Mouse (Mus musculus): ENCODE measurements at regions not wholly inside any gene's neighbourhood (a gene's known extent, or its start where the extent isn't known, plus 50 kb on each side); places are given as distances from the start of the nearest gene placed in this dataset.

- DNase-seq (ENCODE audit: low spot score): no peak
These were observed 321.1 kb upstream of the Tbx3 start for GRCm38 (mm10) chr5:119349395-119349794.

GRCm38 (mm10) chr5:119350325-119350915 lies 320.0 kb upstream of the Tbx3 start:
- DNase-seq (ENCODE audit: low spot score): no peak

GRCm38 (mm10) chr5:119355471-119355870 lies 315.0 kb upstream of the Tbx3 start:
- DNase-seq (ENCODE audit: low spot score): no peak

- no peak for DNase-seq (ENCODE audit: low spot score)
These were observed 314.4 kb upstream of the Tbx3 start for GRCm38 (mm10) chr5:119356051-119356450.

- DNase-seq (ENCODE audit: low spot score): no peak
These were observed 310.8 kb upstream of the Tbx3 start for GRCm38 (mm10) chr5:119359709-119360108.

GRCm38 (mm10) chr5:119360351-119360750 lies 310.1 kb upstream of the Tbx3 start:
- DNase-seq (ENCODE audit: low spot score): no peak

- no peak for DNase-seq (ENCODE audit: low spot score)
These were observed 308.9 kb upstream of the Tbx3 start for GRCm38 (mm10) chr5:119361406-119362044.

GRCm38 (mm10) chr5:119362452-119362851 lies 308.0 kb upstream of the Tbx3 start:
- DNase-seq (ENCODE audit: low spot score): no peak

- no peak for DNase-seq (ENCODE audit: low spot score)
These were observed 306.2 kb upstream of the Tbx3 start for GRCm38 (mm10) chr5:119364250-119364649.

- no peak for DNase-seq (ENCODE audit: low spot score)
These were observed 305.3 kb upstream of the Tbx3 start for GRCm38 (mm10) chr5:119365157-119365556.

- DNase-seq (ENCODE audit: low spot score): no peak
These were observed 304.2 kb upstream of the Tbx3 start for GRCm38 (mm10) chr5:119366296-119366695.

- DNase-seq (ENCODE audit: low spot score): no peak
These were observed 300.0 kb upstream of the Tbx3 start for GRCm38 (mm10) chr5:119370481-119370880.

- DNase-seq (ENCODE audit: low spot score): no peak
These were observed 299.5 kb upstream of the Tbx3 start for GRCm38 (mm10) chr5:119370931-119371330.

- DNase-seq (ENCODE audit: low spot score): no peak
These were observed 296.4 kb upstream of the Tbx3 start for GRCm38 (mm10) chr5:119373774-119374700.

GRCm38 (mm10) chr5:119374861-119375260 lies 295.6 kb upstream of the Tbx3 start:
- DNase-seq (ENCODE audit: low spot score): no peak

GRCm38 (mm10) chr5:119378261-119378660 lies 292.2 kb upstream of the Tbx3 start:
- DNase-seq (ENCODE audit: low spot score): no peak

GRCm38 (mm10) chr5:119379915-119380432 lies 290.5 kb upstream of the Tbx3 start:
- no peak for DNase-seq (ENCODE audit: low spot score)

- no peak for DNase-seq (ENCODE audit: low spot score)
These were observed 289.0 kb upstream of the Tbx3 start for GRCm38 (mm10) chr5:119381495-119381894.

- DNase-seq (ENCODE audit: low spot score): no peak
These were observed 285.0 kb upstream of the Tbx3 start for GRCm38 (mm10) chr5:119385506-119385905.

- no peak for DNase-seq (ENCODE audit: low spot score)
These were observed 283.6 kb upstream of the Tbx3 start for GRCm38 (mm10) chr5:119386821-119387220.

- DNase-seq (ENCODE audit: low spot score): no peak
These were observed 283.2 kb upstream of the Tbx3 start for GRCm38 (mm10) chr5:119387261-119387660.

GRCm38 (mm10) chr5:119388841-119389240 lies 281.6 kb upstream of the Tbx3 start:
- DNase-seq (ENCODE audit: low spot score): no peak

GRCm38 (mm10) chr5:119389384-119389783 lies 281.1 kb upstream of the Tbx3 start:
- DNase-seq (ENCODE audit: low spot score): no peak

Data from urinary bladder, postnatal 10 days (tissue).